Mouse (Mus musculus) forebrain, embryonic 16.5 days (tissue): ENCODE data around the gene Pdgfra. TPM values are rescaled to one million over a fixed set of nuclear protein-coding genes. Genes with fewer than 3 reads are reported as not detected.

Source experiments
- ATAC-seq: fragments of 200-750 bp; cut with Nextera tagmentation; 2 replicates; pipeline ENCODE4 v1.8.0; 2017; ENCODE audit warnings: mild to moderate bottlenecking, moderate library complexity
- H3K27ac ChIP-seq: fragments of 300-500 bp; sonication (generic); 2 replicates; pipeline ENCODE4 v1.5.1; 2014; ENCODE audit warnings: low read length, control low read depth
- H3K27me3 ChIP-seq: fragments of 300-500 bp; sonication (generic); replicated peaks from 2 replicates; pipeline ENCODE4 v1.6.1; 2014; ENCODE audit warnings: low read length; ENCODE audit not compliant: control insufficient read depth, insufficient read depth
- H3K36me3 ChIP-seq: fragments of 300-500 bp; sonication (generic); 2 replicates; pipeline ENCODE4 v1.6.1; 2014; ENCODE audit not compliant: control insufficient read depth, insufficient read depth
- H3K4me1 ChIP-seq: fragments of 300-500 bp; sonication (generic); replicated peaks from 2 replicates; pipeline ENCODE4 v1.6.1; 2014; ENCODE audit warnings: low read length; ENCODE audit not compliant: control insufficient read depth, insufficient read depth
- H3K4me2 ChIP-seq: fragments of 300-500 bp; sonication (generic); 2 replicates; pipeline ENCODE4 v1.6.1; 2014; ENCODE audit warnings: mild to moderate bottlenecking, low read length, control low read depth
- H3K4me3 ChIP-seq: fragments of 300-500 bp; sonication (generic); replicated peaks from 2 replicates; pipeline ENCODE4 v1.5.1; 2014; ENCODE audit warnings: mild to moderate bottlenecking, low read length, control low read depth
- H3K9ac ChIP-seq: fragments of 300-500 bp; sonication (generic); replicated peaks from 2 replicates; pipeline ENCODE4 v1.6.1; 2014; ENCODE audit warnings: low read depth, low read length, control low read depth
- H3K9me3 ChIP-seq: fragments of 300-500 bp; sonication (generic); 2 replicates; pipeline ENCODE4 v1.6.1; 2016; ENCODE audit warnings: low read length; ENCODE audit not compliant: control insufficient read depth
- WGBS: fragments of 180-500 bp; shearing (Covaris S2); extraction: QIAGEN DNeasy Blood & Tissue Kit; methylation state at CpG from one replicate; pipeline ENCODE4 v1.1.7; 2014; 5-methylcytosine and 5-hydroxymethylcytosine counted together
- polyA plus RNA-seq: library from polyadenylated mRNA; unstranded; fragments of >200 nt; fragmentation: Nextera tagmentation; extraction: Ambion mirVana; gene quantifications from 2 replicates; pipeline ENCODE4 v1.2.1, GENCODE M21; 2015

Pdgfra gene
- polyA plus RNA-seq, 1 experiment from 2014 or later, result 11.3 TPM

- H3K4me3 ChIP-seq, result no peak overlapping the region
- ATAC-seq, result no peak
- no peaks in the 10 kb centered on the region for H3K9me3 ChIP-seq
- peaks cover 23% of the 10 kb centered on the region for H3K4me1 ChIP-seq
- H3K36me3 ChIP-seq, result no peaks in the 10 kb centered on the region
- H3K27ac ChIP-seq, result no peak overlapping the region
- H3K4me2 ChIP-seq, result no peak overlapping the region
- peaks cover 50% of the 10 kb centered on the region for H3K27me3 ChIP-seq
- no peak overlapping the region for H3K9ac ChIP-seq
- WGBS, result 74% methylated on average over 1 of the region's 1 CpGs
Measured at GRCm38 (mm10) chr5:75146469-75146868, 5.6 kb upstream of the Pdgfra start.

DNA sequence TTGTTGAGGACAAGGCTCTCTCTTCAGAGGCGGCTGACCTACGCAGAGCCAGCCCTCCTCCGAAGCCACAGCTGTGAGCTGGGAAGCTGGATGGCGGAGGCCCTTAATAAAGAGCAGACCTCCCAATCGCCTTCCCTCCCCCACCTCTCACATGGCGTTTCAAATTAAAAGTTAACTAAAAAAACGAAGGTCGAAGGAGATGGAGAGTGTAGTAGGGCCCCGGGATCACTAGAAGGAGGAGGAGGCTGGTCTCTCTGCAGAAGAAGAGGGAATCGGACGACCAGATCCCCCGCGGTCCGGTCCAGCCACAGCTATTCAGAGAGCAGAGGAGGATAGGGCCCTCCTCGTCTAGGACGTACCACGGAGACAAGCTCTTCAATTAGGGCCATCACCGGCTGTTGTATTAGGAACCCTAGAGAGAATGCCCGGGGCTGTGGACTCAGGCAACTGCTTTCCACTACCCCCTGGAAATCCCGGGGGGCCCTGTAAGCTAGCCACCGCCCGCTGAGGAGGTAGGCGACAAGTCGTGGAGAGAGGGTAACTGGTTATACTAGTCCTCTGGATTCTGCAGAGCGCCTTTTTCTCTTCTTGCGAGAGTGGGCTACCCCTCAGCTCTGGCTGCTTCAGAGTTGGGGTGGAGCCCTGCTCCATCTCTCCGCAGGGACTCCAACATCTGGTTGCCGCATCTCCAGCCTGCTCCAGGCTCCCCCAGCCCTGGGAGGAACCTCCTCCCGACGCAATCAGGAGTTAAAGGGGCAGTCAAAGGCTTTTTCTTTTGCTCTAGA is 3.6 kb upstream of the Pdgfra start:
- no peak overlapping the region for H3K4me2 ChIP-seq
- no peak for ATAC-seq

DNA sequence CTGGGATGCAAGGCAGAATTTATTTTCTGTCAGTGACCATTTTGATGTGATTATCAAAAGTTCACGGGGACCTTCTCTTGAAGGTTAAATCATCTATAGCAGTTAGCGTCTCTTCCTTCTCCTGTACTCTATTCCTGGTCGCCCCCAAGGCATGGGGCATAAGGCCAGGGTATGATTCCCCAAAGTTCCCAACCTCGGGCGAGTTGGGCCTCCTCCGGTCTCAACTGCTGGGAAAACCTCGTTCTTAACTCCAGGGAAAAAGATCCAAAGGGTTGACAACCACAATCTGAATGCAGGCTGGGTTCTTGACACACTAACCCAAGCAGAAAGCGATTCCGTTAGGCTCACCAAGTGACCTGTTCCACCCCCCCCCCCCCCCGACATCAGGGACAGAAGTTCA is 2.7 kb upstream of the Pdgfra start:
- Histone ChIP-seq H3K36me3 (no peaks in the 10 kb centered on the region), H3K9ac (no peak overlapping the region), H3K27ac (no peak overlapping the region), H3K9me3 (no peaks in the 10 kb centered on the region), H3K4me3 (no peak overlapping the region), H3K27me3 (peaks cover 58% of the 10 kb centered on the region), H3K4me1 (peaks cover 41% of the 10 kb centered on the region), H3K4me2 (no peak overlapping the region)
- ATAC-seq, result no peak
- 8% methylated on average over 10 of the region's 10 CpGs for WGBS

More for the DNA sequence above, 3.6 kb upstream of the Pdgfra start:
- 4% methylated on average over 30 of the region's 30 CpGs for WGBS
- H3K9me3 ChIP-seq, result no peaks in the 10 kb centered on the region
- H3K36me3 ChIP-seq, result no peaks in the 10 kb centered on the region
- no peak overlapping the region for H3K4me3 ChIP-seq
- H3K9ac ChIP-seq, result no peak overlapping the region
- H3K27me3 ChIP-seq, result peaks cover 60% of the 10 kb centered on the region
- H3K4me1 ChIP-seq, result peaks cover 32% of the 10 kb centered on the region
- H3K27ac ChIP-seq, result no peak overlapping the region

DNA sequence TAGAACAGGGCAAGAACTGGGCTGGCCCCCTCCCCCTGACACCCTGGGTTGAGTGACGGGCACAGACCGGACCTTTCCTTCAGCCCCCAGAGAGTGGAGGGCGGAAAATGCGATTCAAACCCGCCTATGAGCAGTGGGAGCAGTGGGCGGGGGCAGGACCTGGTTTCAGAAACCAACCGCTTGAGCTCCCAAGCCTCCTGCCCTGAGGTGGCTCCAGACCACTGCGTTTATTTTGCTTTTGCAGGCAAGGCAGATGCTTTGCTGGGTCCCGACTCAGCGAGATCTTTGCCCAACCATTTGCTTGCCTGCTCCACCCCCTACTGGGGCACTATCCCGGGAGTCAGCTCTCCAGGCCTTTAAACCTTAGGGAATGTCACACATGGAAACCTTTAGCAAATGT is 2.2 kb upstream of the Pdgfra start:
- Histone ChIP-seq H3K27ac (no peak overlapping the region), H3K4me2 (no peak overlapping the region), H3K9me3 (no peaks in the 10 kb centered on the region), H3K4me1 (peaks cover 44% of the 10 kb centered on the region), H3K27me3 (peaks cover 59% of the 10 kb centered on the region), H3K9ac (no peak overlapping the region), H3K36me3 (no peaks in the 10 kb centered on the region), H3K4me3 (no peak overlapping the region)
- no peak for ATAC-seq
- 4% methylated on average over 11 of the region's 11 CpGs for WGBS

GRCm38 (mm10) chr5:75150341-75150981 is 1.6 kb upstream of the Pdgfra start:
- H3K9ac ChIP-seq, result no peak overlapping the region
- H3K36me3 ChIP-seq, result no peaks in the 10 kb centered on the region
- H3K27me3 ChIP-seq, result peaks cover 60% of the 10 kb centered on the region
- peaks cover 48% of the 10 kb centered on the region for H3K4me1 ChIP-seq
- H3K27ac ChIP-seq, result no peak overlapping the region
- H3K4me3 ChIP-seq, result peak overlapping the region; percentile 20
- ATAC-seq, result no peak
- WGBS, result 3% methylated on average over 23 of the region's 23 CpGs
- peak overlapping the region; percentile 42 for H3K4me2 ChIP-seq
- H3K9me3 ChIP-seq, result no peaks in the 10 kb centered on the region

- no peaks in the 10 kb centered on the region for H3K9me3 ChIP-seq
- H3K27ac ChIP-seq, result no peak overlapping the region
- ATAC-seq, result peak; percentile 37; the same call in 1 of the 2 replicates
- no peak overlapping the region for H3K4me3 ChIP-seq
- H3K36me3 ChIP-seq, result no peaks in the 10 kb centered on the region
- 1% methylated on average over 32 of the region's 35 CpGs for WGBS
- H3K4me2 ChIP-seq, result peak overlapping the region; percentile 18
- H3K4me1 ChIP-seq, result peaks cover 56% of the 10 kb centered on the region
- H3K9ac ChIP-seq, result no peak overlapping the region
- peaks cover 64% of the 10 kb centered on the region for H3K27me3 ChIP-seq
Measured at GRCm38 (mm10) chr5:75151146-75151900, 769 bp upstream of the Pdgfra start.

DNA sequence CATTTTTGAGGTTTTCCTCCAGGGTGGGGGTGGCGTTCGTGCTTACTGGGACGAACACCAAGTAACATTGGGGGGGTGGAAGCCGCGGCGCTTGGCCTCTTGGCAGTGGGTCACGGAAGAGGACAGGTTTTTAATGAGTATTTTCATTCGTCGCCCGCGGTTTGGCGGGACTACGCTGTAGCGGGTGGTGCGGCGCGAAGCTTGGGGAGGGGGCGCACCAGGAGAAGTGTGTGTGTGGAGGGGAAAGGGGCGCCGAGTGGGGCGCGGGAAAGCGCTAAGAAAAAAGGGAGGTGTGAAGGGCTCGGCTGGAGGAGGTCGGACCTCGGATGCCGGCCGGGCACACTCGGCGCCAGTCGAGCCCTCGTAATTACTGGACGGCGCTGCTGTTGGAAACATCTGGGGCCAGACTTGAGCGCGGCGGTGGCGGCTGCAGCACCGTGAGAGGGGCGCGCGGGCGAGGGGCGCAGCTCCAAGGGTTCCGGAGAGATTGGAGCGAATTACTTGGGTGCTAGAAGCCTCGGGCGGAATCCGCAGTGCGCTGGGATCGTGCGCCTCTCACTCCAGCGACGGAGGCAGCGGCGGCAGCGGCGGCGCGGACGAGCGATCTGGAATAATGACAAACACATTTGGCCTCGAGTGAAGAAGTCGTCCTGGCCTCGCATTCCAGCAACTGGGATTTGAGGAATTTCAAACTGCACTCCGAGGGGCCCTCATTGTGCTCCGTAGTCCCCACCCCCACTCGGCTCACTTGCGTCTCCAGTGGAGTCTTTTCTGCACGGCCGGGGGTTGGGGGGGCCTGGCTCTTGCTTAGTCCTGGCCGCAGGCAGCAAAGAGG is 916 bp downstream of the Pdgfra start:
- Histone ChIP-seq H3K4me2 (peak overlapping the region; percentile 42), H3K27me3 (peaks cover 57% of the 10 kb centered on the region)

DNA sequence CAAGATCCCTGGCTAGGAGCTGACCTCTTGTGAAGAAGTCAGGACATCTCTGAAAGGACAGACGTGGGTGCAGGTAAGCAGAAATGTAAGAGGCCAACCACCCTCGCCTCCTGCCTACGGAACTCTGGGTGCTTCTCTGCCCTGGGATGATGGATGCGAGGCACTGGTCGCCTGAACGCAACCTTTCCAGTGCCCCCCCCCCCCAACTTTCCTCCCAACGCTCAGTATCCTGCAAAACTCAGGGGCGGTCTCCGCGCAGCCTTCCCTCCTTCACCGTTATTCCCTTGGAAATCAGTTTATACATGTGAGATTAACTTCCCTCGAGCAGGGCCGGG is 1.5 kb downstream of the Pdgfra start:
- Histone ChIP-seq H3K27me3 (peaks cover 54% of the 10 kb centered on the region), H3K4me1 (peaks cover 58% of the 10 kb centered on the region), H3K4me3 (peak overlapping the region; percentile 27), H3K36me3 (no peaks in the 10 kb centered on the region), H3K27ac (no peak overlapping the region), H3K4me2 (peak overlapping the region; percentile 42), H3K9ac (no peak overlapping the region), H3K9me3 (no peaks in the 10 kb centered on the region)
- WGBS, result 1% methylated on average over 13 of the region's 13 CpGs
- ATAC-seq, result no peak

More for the DNA sequence above, 916 bp downstream of the Pdgfra start:
- 0 out of 2 replicates have a peak overlapping the region, but pooled peaks have one; percentile 22 for H3K9ac ChIP-seq
- under 1% methylated on average over 72 of the region's 72 CpGs for WGBS
- no peaks in the 10 kb centered on the region for H3K36me3 ChIP-seq
- no peaks in the 10 kb centered on the region for H3K9me3 ChIP-seq
- H3K27ac ChIP-seq, result no peak overlapping the region
- ATAC-seq, result no peak
- peak overlapping the region; percentile 27 for H3K4me3 ChIP-seq
- H3K4me1 ChIP-seq, result peaks cover 61% of the 10 kb centered on the region
